Mouse (Mus musculus) bone marrow macrophage, adult 2 months (primary cell): ENCODE results near the gene Olfr1085.

Experiments used
- CTCF ChIP-seq: IDR thresholded peaks from 2 replicates; pipeline ENCODE4 v1.5.1; 2012; ENCODE audit warnings: low read depth, mild to moderate bottlenecking, low read length, moderate library complexity
- POLR2A ChIP-seq: IDR thresholded peaks from 2 replicates; pipeline ENCODE4 v1.6.1; 2012; ENCODE audit warnings: mild to moderate bottlenecking, low read depth, low read length, borderline replicate concordance

DNA sequence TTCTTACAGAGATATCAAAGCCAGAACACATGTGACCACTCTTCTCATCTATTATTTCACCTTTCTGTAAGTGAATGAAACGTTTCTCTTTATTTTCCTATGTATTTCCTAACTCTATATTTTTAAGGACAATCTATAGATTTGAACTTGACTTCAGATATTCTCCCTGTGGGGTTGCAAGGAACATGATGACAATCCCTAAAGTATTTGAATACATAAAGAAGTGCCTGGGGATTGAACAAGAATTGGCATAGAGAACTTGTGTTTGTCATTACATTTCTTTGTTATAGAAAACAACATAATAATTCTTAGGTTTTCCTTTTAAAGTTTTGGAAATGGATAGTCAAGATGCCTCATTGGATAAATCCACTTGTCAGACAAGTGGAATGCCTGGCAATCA is at the start of gene Olfr1085:
- TF ChIP-seq CTCF (no peak), POLR2A (no peak)
